Comparison of ENCODE assay signal across 26 mouse cellular contexts in the genomic region with DNA sequence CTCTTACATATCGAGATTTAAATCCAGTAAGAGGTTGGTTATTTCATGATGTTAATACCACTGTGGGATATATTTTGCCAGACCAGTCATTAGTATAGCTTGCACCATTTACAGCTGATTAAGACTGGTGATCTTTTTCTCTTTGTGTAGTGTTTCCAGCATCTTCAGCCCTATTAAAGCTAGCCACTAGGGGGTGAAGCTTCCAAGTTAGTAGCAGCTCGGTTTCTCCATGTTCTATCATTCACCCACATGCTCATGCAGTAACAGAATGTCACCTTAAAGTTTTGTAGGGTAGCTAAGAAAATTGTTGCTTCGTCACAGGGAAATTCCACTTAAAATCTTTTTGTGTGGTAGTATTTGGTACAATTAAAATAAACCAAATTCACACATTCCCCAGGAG.
DNase-seq lines count a peak whose midpoint lies in the region; TF ChIP-seq lines count a peak whose summit lies in the region.
"Had no signal": no experiment of that assay in that cellular context is flagged by ENCODE, and none has a peak within 500 bp of the region (broad histone marks: within the 10 kb centered on the region; RNA-seq: fewer than 3 reads in every experiment).

No protein-coding gene starts in this region.

- H3K9me3 ChIP-seq in ES-E14 (ENCODE audit: control insufficient read depth, insufficient read depth, low read depth, low read length) = no peaks in the 10 kb centered on the region
- H3K9me3 ChIP-seq: embryonic facial prominence, embryonic 13.5 days; heart, embryonic 10.5 days; heart, embryonic 15.5 days; hindbrain, embryonic 12.5 days; limb, embryonic 12.5 days; neural tube, embryonic 13.5 days; stomach, embryonic 15.5 days had no signal

- no peak overlapping the region for H3K9ac ChIP-seq in ES-E14 (ENCODE audit: insufficient read depth, low read depth, low read length, poor library complexity, severe bottlenecking)
- H3K9ac ChIP-seq: embryonic facial prominence, embryonic 13.5 days; heart, embryonic 15.5 days; hindbrain, embryonic 12.5 days; limb, embryonic 12.5 days; neural tube, embryonic 13.5 days; stomach, embryonic 15.5 days had no signal

- no peak overlapping the region for H3K27ac ChIP-seq in layer of hippocampus, adult 2 months
- no peak overlapping the region for H3K27ac ChIP-seq in ES-E14 (ENCODE audit: insufficient read depth, low read depth, low read length, poor library complexity, severe bottlenecking)
- H3K27ac ChIP-seq: embryonic facial prominence, embryonic 13.5 days; heart, embryonic 10.5 days; heart, embryonic 15.5 days; hindbrain, embryonic 12.5 days; hindbrain, postnatal 0 days; limb, embryonic 12.5 days; neural tube, embryonic 13.5 days; stomach, embryonic 15.5 days had no signal

- H3K4me1 ChIP-seq in ES-E14 (ENCODE audit: control insufficient read depth in 2 of 2, insufficient read depth in 2 of 2, low read length in 2 of 2, poor library complexity in 1 of 2) = no peaks in the 10 kb centered on the region
- H3K4me1 ChIP-seq: embryonic facial prominence, embryonic 13.5 days; heart, embryonic 10.5 days; heart, embryonic 15.5 days; hindbrain, embryonic 12.5 days; limb, embryonic 12.5 days; neural tube, embryonic 13.5 days; stomach, embryonic 15.5 days had no signal

- no peak for DNase-seq in layer of hippocampus, adult 2 months (ENCODE audit: low spot score in 2 of 2)
- no peak for DNase-seq in layer of hippocampus, postnatal 10 days (ENCODE audit: low spot score in 2 of 2)
- DNase-seq in A20 (ENCODE audit: low read depth, low spot score) (peak; percentile 28), ES-E14 (ENCODE audit: low read depth, low spot score) (peak; percentile 1)
- no peak for DNase-seq in brain, embryonic 14.5 days (ENCODE audit: low read depth)
- DNase-seq in adrenal gland, adult 18-20 months (ENCODE audit: low spot score in 2 of 2) = no peak
- no peak for DNase-seq in kidney, postnatal 14 days
- DNase-seq: adrenal gland, postnatal 10 days; cerebellum, adult 11-12 months; cerebellum, adult 9-11 months; gastrocnemius, postnatal 14 days; heart, adult 11 months; kidney, adult 9 months; kidney, postnatal 4 days; lung, postnatal 36 days; retina, postnatal 1 day; right cerebral cortex, postnatal 25 days; thymus, postnatal 14 days had no signal

- H3K4me3 ChIP-seq in layer of hippocampus, adult 2 months = no peak overlapping the region
- H3K4me3 ChIP-seq in ES-E14 (ENCODE audit: insufficient read depth in 1 of 2, low read depth in 1 of 2, low read length in 2 of 2, poor library complexity in 1 of 2, severe bottlenecking in 1 of 2) = no peak overlapping the region
- H3K4me3 ChIP-seq: embryonic facial prominence, embryonic 13.5 days; heart, embryonic 10.5 days; heart, embryonic 15.5 days; hindbrain, embryonic 12.5 days; limb, embryonic 12.5 days; neural tube, embryonic 13.5 days; stomach, embryonic 15.5 days had no signal

- TF ChIP-seq POLR2A in brain, embryonic 14.5 days (IDR thresholded peaks at IDR 0.05; ENCODE audit: borderline replicate concordance, extremely low read depth, insufficient read depth, insufficient read length, poor library complexity, severe bottlenecking) = no peak

- peak; percentile 61 for TF ChIP-seq CTCF in layer of hippocampus, adult 2 months (conservative IDR thresholded peaks at IDR 0.05)
- peak; percentile 6; the same call in 1 of the 2 replicates for TF ChIP-seq CTCF in brain, embryonic 14.5 days (IDR thresholded peaks at IDR 0.05; ENCODE audit: borderline replicate concordance, extremely low read depth, insufficient read depth, insufficient read length)

- in situ Hi-C loops in ES-E14 (cut with MboI; ENCODE audit: low sequenced_read_pairs in 2 of 2, unreplicated experiment in 2 of 2) = no loop called here

- H3K36me3 ChIP-seq in ES-E14 (ENCODE audit: control insufficient read depth, insufficient read depth, low read length, poor library complexity, severe bottlenecking) = no peaks in the 10 kb centered on the region
- H3K36me3 ChIP-seq: embryonic facial prominence, embryonic 13.5 days; heart, embryonic 10.5 days; heart, embryonic 15.5 days; hindbrain, embryonic 12.5 days; limb, embryonic 12.5 days; neural tube, embryonic 13.5 days; stomach, embryonic 15.5 days had no signal

TF ChIP-seq in ES-E14, 5 proteins besides CTCF, POLR2A, EP300 and RAD21:
- TF ChIP-seq MAFK (IDR thresholded peaks at IDR 0.05; ENCODE audit: insufficient read depth, low read depth, low read length) (no peak), CHD2 (IDR thresholded peaks at IDR 0.05; ENCODE audit: low read depth, low read length) (no peak), HCFC1 (IDR thresholded peaks at IDR 0.05; ENCODE audit: borderline replicate concordance, insufficient read depth, low read length) (no peak), ZNF384 (IDR thresholded peaks at IDR 0.05; ENCODE audit: low read depth, low read length) (no peak), ZC3H11A (IDR thresholded peaks at IDR 0.05; ENCODE audit: borderline replicate concordance, low read depth, low read length) (no peak)

Comparison
In these comparisons a context has a peak if more than half of its experiments do, and no peak if none do; other contexts are left out.
1. DNase-seq: peak in A20 (single experiment) and ES-E14 (single experiment); none in layer of hippocampus, adult 2 months (0 of 2), layer of hippocampus, postnatal 10 days (0 of 2), brain, embryonic 14.5 days (single experiment), adrenal gland, adult 18-20 months (0 of 2) and kidney, postnatal 14 days (single experiment).